Mouse (Mus musculus): ENCODE results near the gene Fancd2. TPM values are rescaled to one million over a fixed set of nuclear protein-coding genes. Genes with fewer than 3 reads are reported as not detected.

Gene Fancd2
- polyA plus RNA-seq (2012; rRNA removed; ENCODE audit: low replicate concordance): 0.89 and 1.6 TPM in 2 replicates

GRCm38 (mm10) chr6:113530932-113531839, at the start of gene Fancd2, which contains the start of gene Emc3:
TSS of gene Fancd2 (plus strand) at chr6:113531682.
TSS of gene Emc3 (minus strand) at chr6:113531652.

GRCm38 (mm10) chr6:113483100-113483615, 48.3 kb upstream of the Fancd2 start, which contains the start of gene Creld1:
TSS of gene Creld1 (plus strand) at chr6:113483297.

GRCm38 (mm10) chr6:113501388-113502084, 29.9 kb upstream of the Fancd2 start, which contains the start of gene Prrt3:
TSS of gene Prrt3 (minus strand) at chr6:113501931.

GRCm38 (mm10) chr6:113600543-113601139, 69.2 kb downstream of the Fancd2 start, which contains the start of gene Fancd2os:
TSS of gene Fancd2os (minus strand) at chr6:113600715.

GRCm38 (mm10) chr6:113604432-113605223, 73.1 kb downstream of the Fancd2 start, which contains the start of gene Brk1:
TSS of gene Brk1 (plus strand) at chr6:113604772.

GRCm38 (mm10) chr6:113623941-113624751, 92.7 kb downstream of the Fancd2 start, which contains the start of gene Vhl:
TSS of gene Vhl (plus strand) at chr6:113623959.

GRCm38 (mm10) chr6:113638302-113639040, 107.0 kb downstream of the Fancd2 start, which contains the start of gene Irak2:
TSS of gene Irak2 (plus strand) at chr6:113638467.

Other genes starting within 250 kb of the Fancd2 start
- not detected in 2 replicates for gene Cpne9, start 249.4 kb upstream of the Fancd2 start, polyA plus RNA-seq (2012; rRNA removed; ENCODE audit: low replicate concordance)
- gene Brpf1, start 224.5 kb upstream of the Fancd2 start, polyA plus RNA-seq (2012; rRNA removed; ENCODE audit: low replicate concordance): 6.7 and 11.1 TPM in 2 replicates
- gene Ogg1, start 204.7 kb upstream of the Fancd2 start, polyA plus RNA-seq (2012; rRNA removed; ENCODE audit: low replicate concordance): 8.0 and 11.7 TPM in 2 replicates
- 18.2 and 19.5 TPM in 2 replicates for gene Camk1, start 187.7 kb upstream of the Fancd2 start, polyA plus RNA-seq (2012; rRNA removed; ENCODE audit: low replicate concordance)
- 15.6 and 22.6 TPM in 2 replicates for gene Tada3, start 153.8 kb upstream of the Fancd2 start, polyA plus RNA-seq (2012; rRNA removed; ENCODE audit: low replicate concordance)
- gene Arpc4, start 153.6 kb upstream of the Fancd2 start, polyA plus RNA-seq (2012; rRNA removed; ENCODE audit: low replicate concordance): 67.3 and 119 TPM in 2 replicates
- 8.6 and 11.1 TPM in 2 replicates for gene Ttll3, start 142.4 kb upstream of the Fancd2 start, polyA plus RNA-seq (2012; rRNA removed; ENCODE audit: low replicate concordance)
- gene Rpusd3, start 112.3 kb upstream of the Fancd2 start, polyA plus RNA-seq (2012; rRNA removed; ENCODE audit: low replicate concordance): 84.5 and 129 TPM in 2 replicates
- 128 and 320 TPM in 2 replicates for gene Cidec, start 95.9 kb upstream of the Fancd2 start, polyA plus RNA-seq (2012; rRNA removed; ENCODE audit: low replicate concordance)
- gene Jagn1, start 89.1 kb upstream of the Fancd2 start, polyA plus RNA-seq (2012; rRNA removed; ENCODE audit: low replicate concordance): 30.9 and 44.6 TPM in 2 replicates
- gene Il17re, start 73.2 kb upstream of the Fancd2 start, polyA plus RNA-seq (2012; rRNA removed; ENCODE audit: low replicate concordance): 4.0 and 14.6 TPM in 2 replicates
- 244 and 628 TPM in 2 replicates for gene Il17rc, start 60.3 kb upstream of the Fancd2 start, polyA plus RNA-seq (2012; rRNA removed; ENCODE audit: low replicate concordance)
- gene Creld1, start 48.4 kb upstream of the Fancd2 start, polyA plus RNA-seq (2012; rRNA removed; ENCODE audit: low replicate concordance): 7.6 and 8.4 TPM in 2 replicates
- gene Prrt3, start 29.8 kb upstream of the Fancd2 start, polyA plus RNA-seq (2012; rRNA removed; ENCODE audit: low replicate concordance): 0.04 and 0.15 TPM in 2 replicates
- gene Emc3, start within 50 bp of the Fancd2 start, polyA plus RNA-seq (2012; rRNA removed; ENCODE audit: low replicate concordance): 18.4 and 21.6 TPM in 2 replicates
- gene Fancd2os, start 69.0 kb downstream of the Fancd2 start, polyA plus RNA-seq (2012; rRNA removed; ENCODE audit: low replicate concordance): not detected in 2 replicates
- gene Brk1, start 73.1 kb downstream of the Fancd2 start, polyA plus RNA-seq (2012; rRNA removed; ENCODE audit: low replicate concordance): 67.1 and 90.7 TPM in 2 replicates
- 5.1 and 7.9 TPM in 2 replicates for gene Vhl, start 92.3 kb downstream of the Fancd2 start, polyA plus RNA-seq (2012; rRNA removed; ENCODE audit: low replicate concordance)
- gene Irak2, start 106.8 kb downstream of the Fancd2 start, polyA plus RNA-seq (2012; rRNA removed; ENCODE audit: low replicate concordance): 40.6 and 58.1 TPM in 2 replicates
- 13.8 and 16.6 TPM in 2 replicates for gene Tatdn2, start 165.4 kb downstream of the Fancd2 start, polyA plus RNA-seq (2012; rRNA removed; ENCODE audit: low replicate concordance)
- 31.2 and 52.7 TPM in 2 replicates for gene Ghrl, start 188.2 kb downstream of the Fancd2 start, polyA plus RNA-seq (2012; rRNA removed; ENCODE audit: low replicate concordance)
- 157 and 205 TPM in 2 replicates for gene Sec13, start 209.1 kb downstream of the Fancd2 start, polyA plus RNA-seq (2012; rRNA removed; ENCODE audit: low replicate concordance)